Mouse (Mus musculus) left cerebral cortex, postnatal 10 days (tissue): Measurements from ENCODE around the gene Angel2. TPM values are rescaled to one million over a fixed set of nuclear protein-coding genes. Genes with fewer than 3 reads are reported as not detected.

Experiments
- DNase-seq, 2 experiments: peaks; one replicate each; pipeline ENCODE4 v3.0.0; 2021 to 2022; ENCODE audit warnings: low spot score in 2 of 2, mixed read lengths in 1 of 2; ENCODE audit errors: extremely low spot score in 1 of 2
- intact Hi-C: fragments of 180-260 bp; cut with DNase I; formaldehyde crosslinking; loops from one replicate; pipeline ENCODE4 v1.15.1; 2025
- total RNA-seq, 2 experiments: library from RNA; stranded (reverse); gene quantifications; 2 replicates each; pipeline ENCODE4 v1.2.3; 2021

Gene Angel2
- total RNA-seq, 2 experiments from 2014 or later, result 60.9 to 63.8 TPM

DNA sequence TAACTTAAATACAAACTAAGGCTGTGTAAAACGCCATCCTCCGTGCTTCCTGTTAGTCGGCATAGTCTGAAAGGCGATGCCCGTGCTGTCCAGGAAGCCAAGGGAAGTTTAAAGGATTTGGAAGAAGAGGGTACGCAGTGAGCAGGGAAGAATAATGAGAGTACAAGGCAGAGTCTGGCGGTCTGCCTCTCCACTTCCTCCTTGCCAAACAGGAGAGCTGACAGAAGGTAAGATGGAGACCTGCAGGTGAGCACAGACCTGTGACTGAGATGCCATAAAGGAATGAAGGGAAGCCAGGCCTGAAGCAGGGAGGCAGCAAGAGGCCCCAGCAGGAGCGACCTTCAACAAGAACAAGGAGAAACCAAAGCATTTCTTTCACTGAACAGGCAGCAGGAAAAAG, 49.3 kb downstream of the Angel2 start:
- no peak for DNase-seq
- intact Hi-C loops, result no loop called here

- intact Hi-C loops, result no loop called here
- no peak for DNase-seq
Measured at GRCm38 (mm10) chr1:190974833-190975232, 49.9 kb downstream of the Angel2 start.

DNA sequence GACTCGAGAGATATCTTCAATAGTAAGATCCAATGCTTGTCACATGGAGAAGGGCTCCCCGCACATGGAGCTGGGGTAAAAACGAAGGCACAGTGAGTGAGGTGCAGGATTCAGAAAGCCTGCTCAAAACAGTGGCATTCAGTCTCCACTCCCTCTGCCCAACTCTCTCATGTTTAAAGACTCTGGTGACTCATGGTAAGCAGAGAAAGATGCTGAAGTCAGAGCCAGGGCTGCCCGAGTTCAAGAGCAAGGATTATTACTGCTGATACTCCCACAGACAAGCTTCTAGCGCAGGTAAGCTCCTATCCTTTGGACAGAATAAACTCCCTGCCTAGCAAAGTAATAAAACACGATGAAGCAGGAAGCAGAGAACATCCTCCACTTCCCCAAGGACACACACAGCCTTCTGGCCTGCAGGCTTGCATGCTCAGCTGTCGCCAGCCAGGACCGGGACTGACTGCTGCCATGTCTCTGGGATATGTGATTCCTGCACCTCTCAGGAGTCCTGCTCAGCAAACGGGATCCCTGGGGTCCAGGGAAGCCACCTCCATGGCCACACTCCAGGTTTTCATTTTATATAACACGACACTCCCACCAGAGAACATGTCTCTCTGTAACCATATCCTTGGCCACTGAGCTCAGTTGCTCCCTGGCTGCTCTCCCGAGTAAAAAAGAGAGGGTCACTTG, 52.1 kb downstream of the Angel2 start:
- intact Hi-C loops, result no loop called here
- DNase-seq, result no peak

GRCm38 (mm10) chr1:190978001-190978400, 53.1 kb downstream of the Angel2 start:
- no peak for DNase-seq
- intact Hi-C loops, result no loop called here

- intact Hi-C loops, result no loop called here
- DNase-seq, result peak in 1 of 2 experiments; percentile 57
Measured at GRCm38 (mm10) chr1:190978511-190979073, 53.7 kb downstream of the Angel2 start.

- intact Hi-C loops, result no loop called here
Measured at GRCm38 (mm10) chr1:190979100-190979563, 54.2 kb downstream of the Angel2 start, which contains the start of gene Vash2. Vash2 (minus strand) TSS chr1:190979296.

GRCm38 (mm10) chr1:190980470-190980869, 55.6 kb downstream of the Angel2 start:
- no peak for DNase-seq
- intact Hi-C loops, result no loop called here

More at GRCm38 (mm10) chr1:190979100-190979563, 54.2 kb downstream of the Angel2 start, which contains the start of gene Vash2:
- DNase-seq, result peak; percentile 82 to 91

DNA sequence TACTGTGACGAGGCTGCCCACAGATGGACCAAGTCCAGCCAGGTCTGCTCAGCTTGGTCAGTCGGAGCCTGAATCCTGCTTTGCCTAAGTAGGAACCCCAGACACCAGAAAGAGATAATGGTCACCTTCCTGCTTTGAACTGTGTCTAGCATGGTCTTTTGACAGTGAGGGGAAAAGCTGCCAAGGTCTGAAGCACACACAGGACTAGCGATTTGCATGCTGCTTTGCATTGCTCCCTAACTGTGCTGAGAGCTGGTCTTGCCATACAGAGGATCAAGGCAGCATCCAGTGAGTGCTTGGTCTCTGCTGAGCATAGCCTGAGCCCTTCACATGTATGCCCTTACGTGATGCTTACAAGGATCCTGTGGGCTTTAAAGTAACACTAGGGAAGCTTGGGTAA, 56.5 kb downstream of the Angel2 start:
- intact Hi-C loops, result no loop called here
- DNase-seq, result no peak

DNA sequence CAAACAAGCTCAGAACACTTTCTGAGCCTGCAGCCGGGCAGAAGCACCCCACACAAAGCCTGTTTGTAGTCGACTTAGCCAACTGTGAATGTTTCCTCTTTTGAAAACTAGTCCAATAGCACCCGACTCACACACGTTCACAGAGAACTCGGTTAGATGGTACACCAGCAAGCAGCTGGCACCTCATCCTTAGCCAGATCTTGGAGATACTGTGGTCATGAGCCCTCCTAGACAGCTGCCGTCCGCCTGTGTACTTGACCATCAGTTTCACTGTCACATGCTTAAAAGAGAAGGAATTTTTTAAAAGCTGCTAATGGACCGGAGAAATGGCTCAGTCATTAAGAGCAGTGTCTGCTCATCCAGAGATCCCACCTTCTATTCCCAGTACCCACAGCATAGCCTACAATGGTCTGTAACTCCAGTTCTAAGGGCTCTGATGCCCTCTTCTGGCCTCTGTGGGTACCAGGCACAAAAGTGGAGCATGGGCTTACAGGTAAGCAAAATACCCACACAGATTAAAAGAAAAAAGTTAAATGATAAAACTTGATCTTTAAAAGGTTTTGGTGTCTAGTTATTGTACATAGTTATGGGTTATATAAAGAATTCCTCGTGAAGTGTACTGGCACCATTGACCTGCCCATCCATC, 64.6 kb downstream of the Angel2 start:
- intact Hi-C loops, result loop anchor here (5.0 kb wide), 1 partner anchor 88 kb away; no protein-coding TSS in a partner anchor

DNA sequence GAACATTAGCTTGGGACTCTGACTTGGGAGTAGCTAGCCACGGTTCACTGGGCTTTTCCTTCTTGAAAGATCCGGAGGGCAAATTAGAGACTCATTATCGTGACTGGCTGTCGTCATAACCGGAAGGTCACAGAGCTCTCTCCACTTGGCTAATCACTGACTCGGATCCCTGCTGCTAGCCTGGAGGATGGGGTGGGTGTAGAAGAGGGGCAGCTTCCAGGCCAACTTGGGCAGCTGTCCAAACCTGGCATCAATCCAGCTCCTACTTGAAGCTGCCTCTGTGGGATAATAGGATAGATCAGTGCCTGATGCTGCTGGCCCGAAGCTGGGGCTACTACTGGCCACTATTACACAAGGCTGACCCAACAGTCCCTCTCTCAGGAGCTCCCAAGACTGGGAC, 70.6 kb downstream of the Angel2 start:
- intact Hi-C loops, result no loop called here
- DNase-seq, result peak in 1 of 2 experiments; percentile 77

More for the DNA sequence above, 64.6 kb downstream of the Angel2 start:
- DNase-seq, result no peak

GRCm38 (mm10) chr1:190996346-190996877, 71.5 kb downstream of the Angel2 start:
- DNase-seq, result no peak
- intact Hi-C loops, result no loop called here

Other genes starting within 250 kb of the Angel2 start
- gene Rps6kc1, start 13.3 kb upstream of the Angel2 start, total RNA-seq, result 10 to 100 TPM; 68.2 to 72.6 TPM
- 10 to 100 TPM in 1 of 2 experiments, 1 to 10 TPM in 1; 9.9 to 11.9 TPM for gene Vash2, start 54.2 kb downstream of the Angel2 start, total RNA-seq
- 10 to 100 TPM; 18.3 to 18.5 TPM for gene Flvcr1, start 101.0 kb downstream of the Angel2 start, total RNA-seq
- gene Spata45, start 111.5 kb downstream of the Angel2 start, total RNA-seq, result not detected
- gene Tatdn3, start 137.8 kb downstream of the Angel2 start, total RNA-seq, result 10 to 100 TPM; 25.1 to 28.6 TPM
- 1 to 10 TPM in 1 of 2 experiments, under 1 TPM in 1; 0.64 to 1.4 TPM for gene Nsl1, start 137.9 kb downstream of the Angel2 start, total RNA-seq
- under 1 TPM; 0.47 to 0.60 TPM for gene Batf3, start 172.7 kb downstream of the Angel2 start, total RNA-seq
- gene Fam71a, start 239.7 kb downstream of the Angel2 start, total RNA-seq, result not detected